Mouse (Mus musculus) liver (tissue): ENCODE data around the gene 4930447F04Rik.

Experiments
- DNase-seq: peaks from one replicate; pipeline ENCODE4 v3.0.0-alpha.2; 2020; ENCODE audit warnings: mixed read lengths

The 4930447F04Rik gene

DNA sequence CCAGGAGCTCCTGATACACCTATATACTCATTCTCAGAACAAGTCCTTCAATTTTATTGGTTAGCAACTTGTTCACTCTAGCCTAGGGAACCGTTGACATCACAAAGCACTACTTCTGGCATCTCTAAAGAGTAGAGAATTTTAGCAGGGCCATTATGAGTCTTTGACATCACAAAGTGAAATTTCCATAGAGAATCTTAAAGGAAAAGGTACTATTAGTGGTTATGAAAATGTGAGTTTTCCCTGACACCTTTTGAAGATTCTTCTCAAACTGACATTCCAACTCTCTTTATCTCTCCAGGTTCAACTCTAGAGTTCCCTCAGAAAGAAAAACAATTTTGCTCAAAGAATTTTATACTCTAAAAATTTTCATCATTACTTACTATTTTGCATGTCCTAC lies at the start of gene 4930447F04Rik:
4930447F04Rik (minus strand) TSS at position 101 of the 400 bp plus-strand sequence.
- DNase-seq: no peak
